Mouse (Mus musculus) liver, embryonic 13.5 days (tissue): ENCODE data around the gene Cenpj. TPM values are rescaled to one million over a fixed set of nuclear protein-coding genes. Genes with fewer than 3 reads are reported as not detected.

Experiments
- ATAC-seq: fragments of 200-750 bp; cut with Nextera tagmentation; 2 replicates; pipeline ENCODE4 v1.8.0; 2017; ENCODE audit warnings: low read depth, mild to moderate bottlenecking, moderate number of reproducible peaks, moderate library complexity
- DNase-seq: peaks from one replicate; pipeline ENCODE4 v3.0.0; 2022
- H3K27ac ChIP-seq: fragments of 300-500 bp; sonication (generic); 2 replicates; pipeline ENCODE4 v1.5.1; 2015; ENCODE audit warnings: moderate library complexity, mild to moderate bottlenecking, inconsistent platforms
- H3K27me3 ChIP-seq: fragments of 300-500 bp; sonication (generic); 2 replicates; pipeline ENCODE4 v1.6.1; 2015; ENCODE audit warnings: mild to moderate bottlenecking, inconsistent platforms
- H3K36me3 ChIP-seq: fragments of 300-500 bp; sonication (generic); 2 replicates; pipeline ENCODE4 v1.6.1; 2015; ENCODE audit warnings: mild to moderate bottlenecking, inconsistent platforms
- H3K4me1 ChIP-seq: fragments of 300-500 bp; sonication (generic); replicated peaks from 2 replicates; pipeline ENCODE4 v1.6.1; 2015; ENCODE audit warnings: inconsistent platforms
- H3K4me2 ChIP-seq: fragments of 300-500 bp; sonication (generic); 2 replicates; pipeline ENCODE4 v1.6.1; 2015; ENCODE audit warnings: inconsistent platforms, mild to moderate bottlenecking, moderate library complexity
- H3K4me3 ChIP-seq: fragments of 300-500 bp; sonication (generic); replicated peaks from 2 replicates; pipeline ENCODE4 v1.5.1; 2015; ENCODE audit warnings: mild to moderate bottlenecking, inconsistent platforms
- H3K9ac ChIP-seq: fragments of 300-500 bp; sonication (generic); 2 replicates; pipeline ENCODE4 v1.6.1; 2015; ENCODE audit warnings: mild to moderate bottlenecking, inconsistent platforms
- H3K9me3 ChIP-seq: fragments of 300-500 bp; sonication (generic); replicated peaks from 2 replicates; pipeline ENCODE4 v1.6.1; 2016; ENCODE audit warnings: inconsistent platforms
- WGBS: fragments of 180-500 bp; shearing (Covaris S2); methylation state at CpG from one replicate; pipeline ENCODE4 v1.1.7; 2015; ENCODE audit not compliant: insufficient replicate concordance; 5-methylcytosine and 5-hydroxymethylcytosine counted together
- polyA plus RNA-seq: library from polyadenylated mRNA; unstranded; fragments of >200 nt; fragmentation: Nextera tagmentation; extraction: Ambion mirVana; gene quantifications from 2 replicates; pipeline ENCODE4 v1.2.1, GENCODE M21; 2015

Gene Cenpj
- polyA plus RNA-seq, result 4.1 and 5.3 TPM in 2 replicates

DNA sequence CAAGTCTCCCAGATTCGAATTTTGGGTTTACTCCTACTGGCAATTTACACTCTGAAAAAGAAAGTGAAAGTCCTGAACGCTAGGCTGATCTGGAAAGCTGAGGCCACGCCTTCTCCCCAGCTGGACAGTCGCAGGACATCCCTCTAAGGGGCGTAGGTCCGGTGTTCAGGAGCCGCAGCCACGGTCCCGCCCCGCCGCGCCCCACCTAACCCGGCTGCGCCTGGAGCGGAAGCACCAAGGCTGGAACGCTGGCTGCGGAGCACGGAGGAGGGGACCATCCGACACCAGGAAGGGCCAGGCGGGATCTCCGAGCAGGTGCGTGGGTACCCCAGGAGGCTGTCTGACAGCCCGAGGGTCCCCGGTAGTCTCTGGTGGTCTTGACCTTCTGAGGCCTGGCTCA, at the start of gene Cenpj, which contains the start of gene Parp4:
Gene Cenpj (minus strand): TSS at position 10 of the 400 bp plus-strand sequence.
Gene Parp4 (plus strand): TSS at position 204 of the 400 bp plus-strand sequence.
- DNase-seq (peak; percentile 89), ATAC-seq (peak; percentile 81)
- Histone ChIP-seq H3K27me3 (no peaks in the 10 kb centered on the region), H3K36me3 (no peaks in the 10 kb centered on the region), H3K4me3 (peak within 1 kb of the TSS; percentile 67), H3K4me2 (peak within 1 kb of the TSS; percentile 75), H3K9me3 (no peaks in the 10 kb centered on the region), H3K27ac (peak within 1 kb of the TSS; percentile 13), H3K4me1 (peaks cover 34% of the 10 kb centered on the region), H3K9ac (peak within 1 kb of the TSS; percentile 66)
- under 1% methylated on average over 24 of the region's 24 CpGs for WGBS

DNA sequence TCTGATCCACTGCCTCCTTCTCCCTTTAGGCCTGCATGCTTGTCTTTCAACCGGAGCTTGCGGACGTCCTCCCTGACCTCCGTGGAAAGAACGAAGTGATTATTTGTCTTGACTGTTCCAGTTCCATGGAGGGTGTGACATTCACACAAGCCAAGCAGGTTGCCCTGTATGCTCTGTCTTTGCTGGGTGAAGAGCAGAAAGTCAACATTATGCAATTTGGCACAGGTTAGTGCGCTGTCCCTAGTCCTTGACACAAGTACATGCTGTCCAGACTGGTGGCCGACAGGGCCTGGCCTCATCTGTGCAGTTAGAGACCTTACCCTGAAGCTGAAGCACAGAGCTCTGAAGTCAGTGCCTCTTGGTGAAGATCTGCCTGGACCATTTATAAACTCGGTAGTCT, 45.2 kb upstream of the Cenpj start:
- Histone ChIP-seq H3K27ac (no peak overlapping the region), H3K4me2 (no peak overlapping the region), H3K27me3 (no peaks in the 10 kb centered on the region), H3K4me3 (no peak overlapping the region), H3K4me1 (no peaks in the 10 kb centered on the region), H3K9ac (no peak overlapping the region), H3K36me3 (peaks cover 8% of the 10 kb centered on the region; the same call in 1 of the 2 replicates), H3K9me3 (no peaks in the 10 kb centered on the region)
- ATAC-seq (peak; percentile 73), DNase-seq (no peak)
- 73% methylated on average over 8 of the region's 8 CpGs for WGBS

DNA sequence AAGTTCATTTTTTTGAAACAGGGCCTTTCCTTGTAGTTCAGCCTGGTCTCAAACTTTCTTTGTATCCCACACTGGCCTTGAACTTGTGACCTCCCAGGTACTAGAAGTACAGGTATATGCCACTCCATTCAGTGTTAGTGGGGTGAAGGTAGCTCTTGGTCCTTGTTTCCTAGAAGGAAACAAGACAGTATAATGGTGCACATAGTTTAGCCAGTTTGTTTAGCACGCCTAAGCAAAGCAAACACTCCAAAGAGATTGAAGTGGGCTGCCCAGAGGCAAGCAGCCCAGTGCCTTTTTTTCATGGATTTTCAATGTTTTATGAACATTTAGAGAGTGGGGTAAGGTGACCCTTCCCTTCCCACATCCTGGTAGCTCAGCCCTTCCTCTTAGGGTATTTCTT, 42.2 kb upstream of the Cenpj start:
- Histone ChIP-seq H3K9me3 (no peaks in the 10 kb centered on the region), H3K4me2 (no peak overlapping the region), H3K9ac (no peak overlapping the region), H3K4me1 (no peaks in the 10 kb centered on the region), H3K4me3 (no peak overlapping the region), H3K36me3 (peaks cover 7% of the 10 kb centered on the region), H3K27ac (no peak overlapping the region), H3K27me3 (no peaks in the 10 kb centered on the region)
- no peak for DNase-seq
- WGBS, result 63% methylated on average over 1 of the region's 1 CpGs
- no peak for ATAC-seq

DNA sequence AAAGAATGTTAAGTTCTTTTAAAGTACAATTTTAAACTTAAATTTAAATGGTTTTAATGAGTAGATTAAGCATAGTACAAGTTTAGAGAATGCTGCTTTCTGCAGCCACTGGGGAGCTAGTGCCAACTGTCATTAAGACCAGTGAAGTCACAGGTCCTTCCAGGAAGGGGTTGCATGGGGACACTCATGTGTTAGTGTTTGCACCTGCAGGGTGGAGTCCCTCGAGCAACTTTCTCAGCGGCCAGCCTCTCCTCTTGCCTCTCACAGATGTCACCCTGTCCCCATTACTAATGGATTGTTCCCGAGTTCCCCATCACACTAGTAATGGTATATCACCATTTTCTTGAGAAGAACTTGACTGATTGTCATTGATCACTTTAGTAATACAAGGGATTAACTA, 38.0 kb upstream of the Cenpj start:
- H3K36me3 ChIP-seq, result peaks cover 22% of the 10 kb centered on the region
- ATAC-seq, result no peak

DNA sequence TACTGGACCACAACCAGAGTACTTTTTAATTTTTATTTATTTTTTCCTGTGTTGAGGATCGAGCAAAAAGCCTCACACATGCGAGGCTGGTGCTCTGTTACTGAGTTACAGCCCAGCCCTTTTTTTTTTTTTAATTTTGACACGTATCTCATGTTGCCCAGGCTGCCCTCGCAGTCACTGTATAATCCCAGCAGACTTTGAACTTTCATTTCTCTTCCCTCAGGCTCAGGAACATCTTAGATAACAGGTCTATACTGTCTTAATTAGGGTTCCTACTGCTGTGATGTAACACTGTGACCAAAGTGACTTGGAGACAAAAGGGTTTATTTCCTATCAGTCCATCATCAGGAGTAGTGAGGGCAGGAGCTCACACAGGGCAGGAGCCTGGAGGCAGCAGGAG, 29.9 kb upstream of the Cenpj start:
- Histone ChIP-seq H3K27me3 (no peaks in the 10 kb centered on the region), H3K4me3 (no peak overlapping the region), H3K9ac (no peak overlapping the region), H3K36me3 (peaks cover 17% of the 10 kb centered on the region), H3K27ac (no peak overlapping the region), H3K9me3 (no peaks in the 10 kb centered on the region), H3K4me2 (no peak overlapping the region), H3K4me1 (no peaks in the 10 kb centered on the region)
- 62% methylated on average over 4 of the region's 4 CpGs for WGBS
- no peak for DNase-seq
- no peak for ATAC-seq

More for the DNA sequence above, 38.0 kb upstream of the Cenpj start:
- H3K9me3 ChIP-seq, result no peaks in the 10 kb centered on the region
- no peak overlapping the region for H3K27ac ChIP-seq
- no peak for DNase-seq
- 78% methylated on average over 3 of the region's 3 CpGs for WGBS
- H3K4me2 ChIP-seq, result no peak overlapping the region
- no peak overlapping the region for H3K9ac ChIP-seq
- no peak overlapping the region for H3K4me3 ChIP-seq
- H3K4me1 ChIP-seq, result no peaks in the 10 kb centered on the region
- no peaks in the 10 kb centered on the region for H3K27me3 ChIP-seq

DNA sequence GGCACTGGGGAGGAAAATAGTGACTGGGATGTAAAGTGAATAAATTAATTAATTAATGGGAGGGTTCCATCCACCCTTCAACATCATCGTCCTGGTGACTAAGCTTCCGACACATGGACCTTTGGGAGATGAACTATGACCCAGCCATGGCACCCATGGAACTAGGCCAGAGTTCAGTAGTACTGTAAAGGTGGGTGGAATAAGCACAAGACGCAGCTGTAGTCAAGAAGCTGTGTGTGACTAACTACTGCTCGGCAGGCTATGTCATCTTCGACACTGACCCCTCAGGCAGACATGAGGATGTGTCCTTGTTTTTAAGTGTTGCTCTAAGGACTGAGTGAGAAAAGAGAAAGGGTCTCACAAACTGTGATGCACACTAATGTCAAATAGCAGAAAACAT, 29.2 kb upstream of the Cenpj start:
- peaks cover 11% of the 10 kb centered on the region for H3K36me3 ChIP-seq
- no peak for ATAC-seq
- H3K4me1 ChIP-seq, result no peaks in the 10 kb centered on the region
- H3K27ac ChIP-seq, result no peak overlapping the region
- 86% methylated on average over 5 of the region's 5 CpGs for WGBS
- H3K9me3 ChIP-seq, result no peaks in the 10 kb centered on the region
- H3K27me3 ChIP-seq, result no peaks in the 10 kb centered on the region
- DNase-seq, result no peak
- H3K9ac ChIP-seq, result no peak overlapping the region
- no peak overlapping the region for H3K4me2 ChIP-seq
- no peak overlapping the region for H3K4me3 ChIP-seq

DNA sequence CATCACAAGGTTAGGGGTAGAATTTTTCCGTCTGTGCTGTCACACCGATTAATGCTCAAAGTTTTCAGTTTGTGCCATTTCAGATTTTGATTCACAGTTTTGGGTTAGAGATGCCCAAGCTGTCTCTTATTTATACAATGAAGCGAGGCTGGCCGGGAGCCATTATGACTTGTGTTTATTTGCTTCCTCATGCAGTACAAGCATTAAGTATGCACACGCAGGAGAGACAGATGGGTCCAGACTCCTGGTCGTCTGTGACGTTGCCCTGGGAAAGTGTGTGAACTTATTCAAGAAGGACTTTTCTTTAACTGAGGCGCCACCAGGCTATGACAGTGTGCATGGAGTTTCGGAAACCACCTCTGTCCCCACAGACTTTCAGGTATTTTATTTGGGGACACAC, 26.8 kb upstream of the Cenpj start:
- Histone ChIP-seq H3K4me3 (no peak overlapping the region), H3K9ac (no peak overlapping the region), H3K4me1 (no peaks in the 10 kb centered on the region), H3K27me3 (no peaks in the 10 kb centered on the region), H3K36me3 (no peaks in the 10 kb centered on the region), H3K4me2 (no peak overlapping the region), H3K27ac (no peak overlapping the region), H3K9me3 (no peaks in the 10 kb centered on the region)
- no peak for DNase-seq
- WGBS, result 79% methylated on average over 9 of the region's 9 CpGs
- no peak for ATAC-seq

DNA sequence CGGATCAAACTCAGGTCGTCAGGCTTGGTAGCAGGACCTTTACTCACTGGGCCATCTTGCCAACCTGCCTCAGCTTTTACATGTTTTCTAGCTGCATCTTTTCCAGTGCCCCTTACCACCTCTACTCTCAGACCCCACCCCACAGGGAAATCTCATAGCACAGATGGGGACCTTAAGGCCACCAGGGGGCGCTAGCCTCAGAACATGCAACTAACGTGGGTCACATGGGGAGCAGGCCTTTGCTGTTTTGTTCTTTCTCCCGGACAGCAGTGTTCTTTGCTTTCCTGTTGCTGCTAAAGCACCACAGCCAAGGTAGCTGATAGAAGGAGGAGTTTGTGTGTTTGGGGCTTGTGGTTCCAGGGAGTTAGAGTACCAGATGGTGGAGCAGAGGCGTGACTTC, 23.5 kb upstream of the Cenpj start:
- Histone ChIP-seq H3K9me3 (no peaks in the 10 kb centered on the region), H3K36me3 (0 out of 2 replicates have a peak, but pooled peaks cover 9% of the 10 kb centered on the region)

DNA sequence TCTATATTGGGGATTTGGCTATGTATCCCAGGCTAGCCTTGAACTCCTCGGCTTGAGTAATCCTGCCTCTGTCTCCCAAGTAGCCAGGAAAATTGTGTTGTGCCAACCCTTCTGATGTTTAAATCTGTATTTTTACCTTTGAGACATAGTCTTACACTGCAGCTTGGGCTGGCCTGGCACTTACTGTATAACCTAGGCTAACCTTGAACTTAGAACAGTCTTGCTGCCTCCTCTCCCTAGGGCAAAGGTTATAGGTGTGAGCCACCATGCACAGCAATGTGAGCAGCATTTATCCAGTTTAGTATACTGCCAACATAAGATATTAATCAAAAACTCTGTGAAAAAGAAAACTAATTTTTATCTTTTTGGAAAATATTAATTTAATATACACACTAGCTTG, 19.6 kb upstream of the Cenpj start:
- ATAC-seq, result no peak
- Histone ChIP-seq H3K4me3 (no peak overlapping the region), H3K9ac (no peak overlapping the region), H3K27me3 (no peaks in the 10 kb centered on the region), H3K36me3 (peaks cover 22% of the 10 kb centered on the region; the same call in 1 of the 2 replicates), H3K4me1 (no peaks in the 10 kb centered on the region), H3K27ac (no peak overlapping the region), H3K4me2 (no peak overlapping the region), H3K9me3 (no peaks in the 10 kb centered on the region)
- DNase-seq, result no peak
- 76% methylated on average over 1 of the region's 1 CpGs for WGBS

More for the DNA sequence above, 23.5 kb upstream of the Cenpj start:
- WGBS, result 55% methylated on average over 6 of the region's 6 CpGs
- Histone ChIP-seq H3K4me2 (no peak overlapping the region), H3K27me3 (no peaks in the 10 kb centered on the region), H3K9ac (no peak overlapping the region), H3K4me1 (no peaks in the 10 kb centered on the region), H3K4me3 (no peak overlapping the region), H3K27ac (no peak overlapping the region)
- DNase-seq, result peak; percentile 50
- no peak for ATAC-seq

DNA sequence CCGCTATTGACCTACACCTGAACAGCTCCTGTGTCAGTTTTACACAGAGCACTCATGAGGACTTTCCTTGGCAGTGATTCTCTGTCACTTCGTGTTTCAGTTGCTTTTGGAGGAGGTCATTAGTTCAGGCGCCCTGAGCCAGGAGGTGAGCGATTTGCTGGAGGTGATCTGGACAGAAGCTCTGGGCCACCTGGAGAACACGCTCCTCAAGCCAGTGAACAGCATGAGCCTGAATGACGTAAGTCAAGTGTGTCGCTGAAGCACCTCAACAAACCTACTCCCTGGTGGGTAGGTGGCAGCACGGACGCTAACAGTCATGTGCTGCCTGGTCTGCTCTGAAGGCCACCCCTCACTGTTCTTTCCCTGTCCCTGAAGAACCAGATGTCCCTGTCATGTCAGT, 17.0 kb upstream of the Cenpj start:
- H3K36me3 ChIP-seq, result peaks cover 22% of the 10 kb centered on the region; the same call in 1 of the 2 replicates
- no peak overlapping the region for H3K4me2 ChIP-seq
- H3K27ac ChIP-seq, result no peak overlapping the region
- H3K4me3 ChIP-seq, result no peak overlapping the region
- no peak for ATAC-seq
- H3K9ac ChIP-seq, result no peak overlapping the region
- 80% methylated on average over 9 of the region's 9 CpGs for WGBS
- no peaks in the 10 kb centered on the region for H3K9me3 ChIP-seq
- no peak for DNase-seq
- H3K27me3 ChIP-seq, result no peaks in the 10 kb centered on the region
- H3K4me1 ChIP-seq, result no peaks in the 10 kb centered on the region

DNA sequence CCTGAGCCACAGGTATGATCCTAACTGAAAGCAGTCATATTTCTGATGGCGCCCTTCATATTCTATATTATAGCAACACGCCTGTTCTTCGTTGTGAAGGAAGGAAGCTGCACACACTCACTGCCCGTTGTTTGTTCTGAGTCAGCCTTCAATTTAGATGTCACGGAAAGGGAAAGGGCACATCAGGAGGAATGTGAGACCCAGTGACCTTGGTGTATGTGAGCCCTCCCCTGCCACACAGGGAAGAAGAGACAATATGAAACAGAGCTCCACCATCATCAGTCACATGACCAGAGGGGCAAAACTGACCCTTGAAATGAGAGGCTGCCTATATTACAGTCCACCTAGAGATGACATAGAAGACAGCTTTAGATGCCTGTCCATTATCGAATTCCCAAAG, 7.1 kb upstream of the Cenpj start:
- 0 out of 2 replicates have a peak, but pooled peaks cover 3% of the 10 kb centered on the region for H3K36me3 ChIP-seq
- no peak overlapping the region for H3K27ac ChIP-seq
- no peak overlapping the region for H3K4me2 ChIP-seq
- WGBS, result 78% methylated on average over 6 of the region's 6 CpGs
- no peak overlapping the region for H3K4me3 ChIP-seq
- no peaks in the 10 kb centered on the region for H3K27me3 ChIP-seq
- no peaks in the 10 kb centered on the region for H3K9me3 ChIP-seq
- H3K9ac ChIP-seq, result no peak overlapping the region
- ATAC-seq, result no peak
- no peaks in the 10 kb centered on the region for H3K4me1 ChIP-seq
- DNase-seq, result no peak

DNA sequence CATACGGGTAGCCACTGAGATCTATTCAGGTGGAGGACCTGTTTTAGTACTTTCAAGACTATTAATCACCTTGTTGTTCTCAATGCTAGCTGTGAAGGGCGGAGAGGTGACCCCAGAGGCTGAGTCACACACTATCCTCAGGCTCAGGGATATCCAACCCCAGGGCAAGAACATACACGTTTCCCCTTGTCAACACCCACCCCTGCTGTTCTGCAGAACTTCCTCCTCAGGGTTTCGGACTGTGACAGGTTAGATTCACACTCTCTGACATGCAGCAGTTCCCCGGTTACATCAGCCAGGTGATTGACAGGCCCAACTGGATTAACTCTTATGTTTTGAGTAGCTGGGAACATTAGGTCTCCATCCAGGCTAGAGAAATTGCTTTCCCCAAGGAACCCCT, 5.9 kb upstream of the Cenpj start:
- Histone ChIP-seq H3K27me3 (no peaks in the 10 kb centered on the region), H3K4me1 (peaks cover 6% of the 10 kb centered on the region), H3K4me3 (no peak overlapping the region), H3K9me3 (no peaks in the 10 kb centered on the region), H3K9ac (no peak overlapping the region), H3K27ac (no peak overlapping the region), H3K4me2 (no peak overlapping the region), H3K36me3 (0 out of 2 replicates have a peak, but pooled peaks cover 3% of the 10 kb centered on the region)
- WGBS, result 38% methylated on average over 5 of the region's 5 CpGs
- no peak for DNase-seq
- no peak for ATAC-seq
